Mouse (Mus musculus) layer of hippocampus, adult 2 months (tissue): ENCODE results near the gene Stx2. TPM values are rescaled to one million over a fixed set of nuclear protein-coding genes. Genes with fewer than 3 reads are reported as not detected.
"Not testable (repeated sequence)": the region's sequence is repeated elsewhere in the genome, so short reads cannot be mapped to it uniquely, and the experiment has no call there.

Experiments used
- DNase-seq, 2 experiments: peaks; one replicate each; pipeline ENCODE4 v3.0.0; 2022; ENCODE audit warnings: low spot score in 2 of 2
- H3K27ac ChIP-seq: fragments of 200-600 bp; 2 replicates; pipeline ENCODE4 v1.8.1; 2022
- H3K4me3 ChIP-seq: fragments of 200-600 bp; 2 replicates; pipeline ENCODE4 v1.8.1; 2022; ENCODE audit warnings: mild to moderate bottlenecking
- CTCF ChIP-seq: fragments of 200-600 bp; conservative IDR thresholded peaks from 2 replicates; pipeline ENCODE4 v1.8.1; 2022; ENCODE audit warnings: antibody characterized with exemption, mild to moderate bottlenecking, moderate library complexity
- total RNA-seq, 2 experiments: library from RNA; stranded (reverse); gene quantifications; 2 replicates each; pipeline ENCODE4 v1.2.3; 2021

Gene Stx2
- total RNA-seq, 2 experiments from 2014 or later = 30.9 to 31.8 TPM

DNA sequence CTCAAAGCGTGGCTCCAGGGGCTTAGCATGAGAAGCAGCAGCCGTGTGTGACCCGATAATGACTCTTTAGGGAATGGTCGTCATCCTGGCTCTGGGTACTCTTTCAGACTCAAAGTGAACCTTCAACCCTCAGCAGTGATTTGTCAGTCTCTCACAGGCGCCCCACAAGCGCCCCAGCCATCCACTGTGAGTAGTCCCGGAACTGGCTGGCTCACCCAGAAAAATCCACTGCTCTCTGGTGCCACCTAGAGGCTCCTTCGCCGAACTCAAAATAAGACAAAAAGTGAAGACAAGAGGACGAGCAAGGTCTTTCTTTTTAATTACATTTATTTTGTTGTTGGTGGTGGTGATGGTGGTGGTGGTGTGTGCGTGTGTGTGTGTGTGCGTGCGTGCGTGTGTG is 37.1 kb downstream of the Stx2 start:
- no peak overlapping the region for H3K27ac ChIP-seq
- H3K4me3 ChIP-seq = no peak overlapping the region
- TF ChIP-seq CTCF = peak; percentile 80
- peak; percentile 71 to 90 for DNase-seq

GRCm38 (mm10) chr5:128970878-128971277 is 37.5 kb downstream of the Stx2 start:
- no peak for DNase-seq
- no peak for TF ChIP-seq CTCF
- H3K27ac ChIP-seq = no peak overlapping the region
- H3K4me3 ChIP-seq = no peak overlapping the region

DNA sequence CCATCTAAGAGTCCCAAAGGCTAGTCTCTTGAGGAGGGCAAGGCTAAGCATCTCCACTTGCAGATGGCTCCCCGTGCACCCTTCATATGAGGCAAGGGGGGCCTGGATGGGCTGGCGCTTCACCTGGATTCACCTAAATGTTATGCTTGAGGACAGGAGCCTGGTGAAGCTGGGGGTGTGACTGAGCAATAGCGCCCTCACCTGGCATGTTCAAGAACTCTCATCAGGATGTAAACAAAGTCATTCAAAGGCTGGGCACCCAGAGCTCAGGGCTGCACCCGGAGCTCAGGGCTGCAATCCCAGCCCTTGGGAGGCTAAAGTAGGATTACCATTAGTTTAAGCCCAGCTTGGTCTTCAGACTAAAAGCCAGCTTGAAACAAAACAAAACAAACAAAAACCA is 44.0 kb downstream of the Stx2 start:
- no peak overlapping the region for H3K4me3 ChIP-seq
- peak; percentile 64 for TF ChIP-seq CTCF
- no peak overlapping the region for H3K27ac ChIP-seq
- DNase-seq = no peak

DNA sequence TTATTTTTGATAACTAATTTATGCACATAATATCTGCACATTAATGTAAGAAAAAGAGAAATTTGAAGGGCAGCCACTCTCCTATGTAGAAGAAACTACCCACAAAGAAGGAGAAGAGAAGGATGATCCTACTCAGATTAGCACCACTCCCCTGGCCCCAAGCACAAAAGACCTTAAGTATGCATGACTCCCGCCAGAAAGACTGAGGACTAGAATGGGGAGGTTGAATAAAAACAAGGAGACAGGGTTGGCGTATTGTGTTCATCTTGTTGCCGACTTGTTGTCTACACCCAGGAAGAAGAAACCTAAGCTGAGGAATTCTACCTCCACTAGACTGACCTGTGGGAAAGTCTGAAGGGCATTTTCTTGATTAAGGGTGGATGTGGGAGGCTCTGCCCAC is 49.5 kb downstream of the Stx2 start:
- Histone ChIP-seq H3K4me3 (no peak overlapping the region), H3K27ac (no peak overlapping the region)
- no peak for TF ChIP-seq CTCF
- no peak for DNase-seq

DNA sequence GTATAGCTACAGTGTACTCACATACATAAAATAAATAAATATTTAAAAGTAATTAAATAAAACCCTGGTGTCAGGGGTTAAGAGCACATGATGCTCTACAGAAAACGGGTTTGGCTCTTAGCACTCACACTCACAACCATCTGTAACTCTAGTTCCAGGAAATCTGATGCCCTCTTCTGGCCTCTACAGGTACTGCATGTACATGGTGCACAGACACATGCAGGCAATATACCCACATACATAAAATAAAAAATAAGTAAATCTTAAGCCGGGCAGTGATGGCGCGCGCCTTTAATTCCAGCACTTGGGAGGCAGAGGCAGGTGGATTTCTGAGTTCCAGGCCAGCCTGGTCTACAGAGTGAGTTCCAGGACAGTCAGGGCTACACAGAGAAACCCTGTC is 54.0 kb downstream of the Stx2 start:
- DNase-seq = peak in 1 of 2 experiments; percentile 60

DNA sequence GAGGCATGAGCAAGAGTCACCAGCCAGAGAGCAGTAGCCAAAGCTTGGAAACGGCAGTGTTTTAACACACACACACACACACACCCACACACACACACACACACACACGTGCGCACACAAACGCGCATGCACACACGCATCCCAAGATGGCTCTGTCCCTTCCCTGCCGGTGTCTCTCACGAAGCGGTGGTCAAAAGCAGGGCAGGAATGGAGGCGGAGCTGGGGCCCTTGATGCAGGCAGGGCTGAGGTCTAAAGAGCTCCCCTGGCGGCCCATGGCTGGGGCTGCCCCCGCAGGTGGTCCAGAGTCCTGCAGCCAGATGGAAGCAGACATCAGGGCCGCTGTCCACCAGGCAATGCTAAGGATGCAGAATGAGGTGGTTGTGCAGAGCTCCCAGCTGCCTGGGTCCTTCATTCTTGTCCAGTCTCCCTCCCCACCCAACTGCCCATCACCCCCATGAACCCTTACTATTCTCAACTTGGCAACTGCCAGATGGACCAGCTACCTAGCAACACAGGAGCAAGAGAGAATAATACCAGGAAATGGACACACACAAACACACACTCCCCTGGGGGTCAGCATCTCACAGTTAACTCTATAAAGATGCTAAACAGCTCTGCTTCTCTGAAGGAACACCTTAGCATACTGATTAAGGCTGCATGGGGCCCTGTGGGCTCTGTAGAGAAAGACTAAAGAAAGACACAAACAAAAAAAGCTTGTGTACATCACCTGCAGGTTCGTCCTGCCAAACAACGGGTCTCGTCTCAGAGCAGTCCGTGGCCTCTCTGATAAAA is 54.9 kb downstream of the Stx2 start, which contains the start of gene Rimbp2:
TSS of gene Rimbp2 (minus strand) at position 209 of the 793 bp plus-strand sequence.
- H3K4me3 ChIP-seq = peak within 1 kb of the TSS; percentile 76
- peak; percentile 52 for TF ChIP-seq CTCF
- DNase-seq = peak; percentile 66 to 70
- peak within 1 kb of the TSS; percentile 98 for H3K27ac ChIP-seq

More for the DNA sequence above, 54.0 kb downstream of the Stx2 start:
- peak; percentile 75 for TF ChIP-seq CTCF
- H3K27ac ChIP-seq, H3K4me3 ChIP-seq: not testable (repeated sequence)

- no peak for TF ChIP-seq CTCF
- Histone ChIP-seq H3K4me3 (peak overlapping the region; percentile 76), H3K27ac (peak overlapping the region; percentile 98)
- peak; percentile 47 to 55 for DNase-seq
Measured at GRCm38 (mm10) chr5:128952291-128953195, 55.8 kb downstream of the Stx2 start.

DNA sequence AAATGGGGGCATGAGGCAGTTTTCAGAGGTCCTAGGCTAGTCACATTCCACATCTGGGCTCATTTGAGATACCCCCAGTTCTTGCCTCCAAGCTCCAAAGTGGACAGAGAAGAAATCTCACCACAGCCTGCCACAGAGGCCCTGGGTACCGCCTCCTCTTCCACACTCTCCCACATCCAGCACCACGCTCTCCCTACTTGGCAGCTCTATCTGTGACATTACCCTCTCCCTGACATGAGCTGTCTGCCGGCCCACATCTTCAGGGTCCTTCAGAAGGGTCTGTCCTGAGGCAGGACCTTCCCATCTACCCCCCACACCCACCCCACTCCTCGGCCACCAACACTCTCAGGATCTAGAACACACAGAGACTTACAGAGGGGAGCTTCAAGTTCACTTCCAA is 56.9 kb downstream of the Stx2 start:
- peak overlapping the region; percentile 76 for H3K4me3 ChIP-seq
- no peak for DNase-seq
- no peak for TF ChIP-seq CTCF
- H3K27ac ChIP-seq = peak overlapping the region; percentile 80; the same call in 1 of the 2 replicates

- peak; percentile 72 for TF ChIP-seq CTCF
- no peak for DNase-seq
- Histone ChIP-seq H3K27ac (no peak overlapping the region), H3K4me3 (no peak overlapping the region)
Measured at GRCm38 (mm10) chr5:128947093-128947492, 61.3 kb downstream of the Stx2 start.

DNA sequence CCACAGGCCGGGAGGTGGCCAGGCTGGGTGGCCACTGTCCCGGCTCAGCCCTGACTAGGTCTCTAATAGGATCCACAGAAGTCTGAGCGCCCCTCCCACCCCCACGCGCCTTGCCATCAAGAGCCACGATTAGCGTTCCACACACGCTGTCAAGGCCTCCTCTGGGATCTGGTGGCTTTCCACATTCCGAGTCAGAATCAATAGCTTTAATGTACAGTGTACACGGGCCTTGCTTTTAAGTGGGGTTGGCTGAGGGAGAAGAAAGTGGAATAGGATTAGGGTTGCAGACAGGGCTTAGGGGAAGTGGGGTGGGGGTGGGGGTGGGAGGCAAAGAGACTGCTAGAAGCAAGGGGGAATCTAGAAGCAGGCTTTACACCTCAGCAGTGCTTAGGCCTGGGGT is 67.9 kb downstream of the Stx2 start:
- TF ChIP-seq CTCF = no peak
- no peak for DNase-seq
- no peak overlapping the region for H3K27ac ChIP-seq
- H3K4me3 ChIP-seq = no peak overlapping the region

DNA sequence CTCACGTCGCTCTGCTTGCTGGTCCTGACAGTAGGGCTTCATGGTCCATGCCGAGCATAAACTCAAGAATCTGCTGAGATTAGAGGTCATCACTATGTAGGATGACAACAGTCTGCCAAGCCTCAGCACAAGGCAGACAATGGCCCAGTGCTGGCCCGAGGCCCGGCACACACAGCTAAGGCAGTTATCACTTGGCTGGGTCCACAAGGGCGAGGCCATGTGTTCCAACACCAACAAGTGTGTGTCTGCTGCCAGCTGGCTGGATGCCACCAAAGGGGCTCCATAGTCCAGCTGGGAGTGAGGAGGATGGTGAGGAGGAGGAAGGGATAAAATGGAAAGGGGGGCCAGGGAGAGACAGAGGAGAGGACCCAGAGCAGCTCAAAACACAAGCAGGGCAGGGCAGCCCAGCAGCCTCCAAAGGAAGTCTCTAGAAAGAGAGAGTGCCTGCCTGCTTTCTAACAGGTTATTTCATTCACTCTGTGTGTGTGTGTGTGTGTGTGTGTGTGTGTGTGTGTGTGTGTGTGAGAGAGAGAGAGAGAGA is 72.9 kb downstream of the Stx2 start:
- H3K27ac ChIP-seq = no peak overlapping the region
- H3K4me3 ChIP-seq = no peak overlapping the region
- no peak for DNase-seq
- TF ChIP-seq CTCF = no peak

Other genes starting within 250 kb of the Stx2 start
- 100 to 1,000 TPM; 126 to 139 TPM for gene Rimbp2, start 55.1 kb downstream of the Stx2 start, total RNA-seq
- gene Ran, start 11.5 kb upstream of the Stx2 start, total RNA-seq = 100 to 1,000 TPM; 160 to 167 TPM
- under 1 TPM; 0.33 to 0.39 TPM for gene Adgrd1, start 88.2 kb upstream of the Stx2 start, total RNA-seq